Mouse (Mus musculus) liver, embryonic 16.5 days (tissue): Measurements from ENCODE around the gene Mpp5. TPM values are rescaled to one million over a fixed set of nuclear protein-coding genes. Genes with fewer than 3 reads are reported as not detected.

Experiments used
- ATAC-seq: fragments of 200-750 bp; cut with Nextera tagmentation; 2 replicates; pipeline ENCODE4 v1.8.0; 2017; ENCODE audit warnings: low read depth, mild to moderate bottlenecking, moderate number of reproducible peaks, moderate library complexity
- H3K27ac ChIP-seq: fragments of 300-500 bp; sonication (generic); 2 replicates; pipeline ENCODE4 v1.5.1; 2014; ENCODE audit warnings: mild to moderate bottlenecking, low read length
- H3K27me3 ChIP-seq: fragments of 300-500 bp; sonication (generic); 2 replicates; pipeline ENCODE4 v1.6.1; 2014; ENCODE audit warnings: low read depth, low read length, mixed read lengths; ENCODE audit not compliant: control insufficient read depth, insufficient read depth
- H3K36me3 ChIP-seq: fragments of 300-500 bp; sonication (generic); 2 replicates; pipeline ENCODE4 v1.6.1; 2014; ENCODE audit warnings: mild to moderate bottlenecking; ENCODE audit not compliant: control insufficient read depth, insufficient read depth
- H3K4me1 ChIP-seq: fragments of 300-500 bp; sonication (generic); 2 replicates; pipeline ENCODE4 v1.6.1; 2014; ENCODE audit warnings: low read depth, low read length, mixed read lengths; ENCODE audit not compliant: control insufficient read depth
- H3K4me2 ChIP-seq: fragments of 300-500 bp; sonication (generic); 2 replicates; pipeline ENCODE4 v1.6.1; 2014; ENCODE audit warnings: low read depth, low read length, mixed read lengths
- H3K4me3 ChIP-seq: fragments of 300-500 bp; sonication (generic); 2 replicates; pipeline ENCODE4 v1.5.1; 2014; ENCODE audit warnings: low read depth, mild to moderate bottlenecking, low read length
- H3K9ac ChIP-seq: fragments of 300-500 bp; sonication (generic); 2 replicates; pipeline ENCODE4 v1.6.1; 2014; ENCODE audit warnings: low read depth, low read length
- H3K9me3 ChIP-seq: fragments of 300-500 bp; sonication (generic); replicated peaks from 2 replicates; pipeline ENCODE4 v1.6.1; 2016; ENCODE audit warnings: low read length; ENCODE audit not compliant: control insufficient read depth
- WGBS: fragments of 180-500 bp; shearing (Covaris S2); extraction: QIAGEN DNeasy Blood & Tissue Kit; methylation state at CpG from one replicate; pipeline ENCODE4 v1.1.7; 2014; ENCODE audit not compliant: insufficient replicate concordance; 5-methylcytosine and 5-hydroxymethylcytosine counted together
- polyA plus RNA-seq: library from polyadenylated mRNA; unstranded; fragments of >200 nt; fragmentation: Nextera tagmentation; extraction: Ambion mirVana; gene quantifications from 2 replicates; pipeline ENCODE4 v1.2.1, GENCODE M21; 2015

Mpp5 gene
- polyA plus RNA-seq, 1 experiment from 2014 or later: 5.3 TPM

GRCm38 (mm10) chr12:78761979-78762378 lies 13.3 kb downstream of the Mpp5 start:
- no peaks in the 10 kb centered on the region for H3K36me3 ChIP-seq
- H3K27ac ChIP-seq: no peak overlapping the region
- ATAC-seq: no peak
- no peak overlapping the region for H3K9ac ChIP-seq
- H3K4me1 ChIP-seq: no peaks in the 10 kb centered on the region; the same call in 1 of the 2 replicates
- no peak overlapping the region for H3K4me3 ChIP-seq
- H3K4me2 ChIP-seq: no peak overlapping the region
- no peaks in the 10 kb centered on the region for H3K9me3 ChIP-seq
- no peaks in the 10 kb centered on the region for H3K27me3 ChIP-seq

- peak; percentile 72 for ATAC-seq
- H3K9me3 ChIP-seq: no peaks in the 10 kb centered on the region
- H3K9ac ChIP-seq: no peak overlapping the region
- H3K27ac ChIP-seq: no peak overlapping the region
- H3K4me2 ChIP-seq: no peak overlapping the region
- H3K4me1 ChIP-seq: no peaks in the 10 kb centered on the region
- WGBS: 64% methylated on average over 6 of the region's 6 CpGs
- no peak overlapping the region for H3K4me3 ChIP-seq
- no peaks in the 10 kb centered on the region for H3K27me3 ChIP-seq
- no peaks in the 10 kb centered on the region for H3K36me3 ChIP-seq
Observed at GRCm38 (mm10) chr12:78769031-78769713, 20.5 kb downstream of the Mpp5 start.

- Histone ChIP-seq H3K27ac (no peak overlapping the region), H3K36me3 (no peaks in the 10 kb centered on the region), H3K27me3 (no peaks in the 10 kb centered on the region), H3K4me3 (no peak overlapping the region), H3K9me3 (no peaks in the 10 kb centered on the region), H3K4me1 (no peaks in the 10 kb centered on the region), H3K4me2 (no peak overlapping the region), H3K9ac (no peak overlapping the region)
- 25% methylated on average over 2 of the region's 2 CpGs for WGBS
- no peak for ATAC-seq
Observed at GRCm38 (mm10) chr12:78773211-78773610, 24.5 kb downstream of the Mpp5 start.

GRCm38 (mm10) chr12:78777916-78778315 lies 29.2 kb downstream of the Mpp5 start:
- no peak overlapping the region for H3K9ac ChIP-seq
- no peak overlapping the region for H3K27ac ChIP-seq
- H3K4me1 ChIP-seq: no peaks in the 10 kb centered on the region
- H3K4me2 ChIP-seq: no peak overlapping the region
- H3K4me3 ChIP-seq: no peak overlapping the region
- no peak for ATAC-seq
- 67% methylated on average over 2 of the region's 2 CpGs for WGBS
- H3K36me3 ChIP-seq: no peaks in the 10 kb centered on the region
- no peaks in the 10 kb centered on the region for H3K27me3 ChIP-seq
- no peaks in the 10 kb centered on the region for H3K9me3 ChIP-seq

- H3K36me3 ChIP-seq: no peaks in the 10 kb centered on the region
- H3K4me2 ChIP-seq: no peak overlapping the region
- H3K9ac ChIP-seq: no peak overlapping the region
- no peaks in the 10 kb centered on the region for H3K4me1 ChIP-seq
- no peak overlapping the region for H3K4me3 ChIP-seq
- H3K27me3 ChIP-seq: no peaks in the 10 kb centered on the region
- WGBS: 72% methylated on average over 4 of the region's 4 CpGs
- H3K9me3 ChIP-seq: no peaks in the 10 kb centered on the region
- no peak for ATAC-seq
- H3K27ac ChIP-seq: no peak overlapping the region
Observed at GRCm38 (mm10) chr12:78778423-78779067, 29.8 kb downstream of the Mpp5 start.

- Histone ChIP-seq H3K27ac (no peak overlapping the region), H3K4me2 (no peak overlapping the region), H3K4me3 (no peak overlapping the region), H3K36me3 (no peaks in the 10 kb centered on the region), H3K9me3 (no peaks in the 10 kb centered on the region), H3K9ac (peak overlapping the region; percentile 3; the same call in 1 of the 2 replicates), H3K27me3 (no peaks in the 10 kb centered on the region), H3K4me1 (peaks cover 7% of the 10 kb centered on the region)
- WGBS: 13% methylated on average over 3 of the region's 3 CpGs
- ATAC-seq: peak; percentile 74
Observed at GRCm38 (mm10) chr12:78788266-78788873, 39.7 kb downstream of the Mpp5 start.

GRCm38 (mm10) chr12:78790791-78791190 lies 42.1 kb downstream of the Mpp5 start:
- no peak overlapping the region for H3K4me2 ChIP-seq
- WGBS: 58% methylated on average over 2 of the region's 2 CpGs
- H3K9me3 ChIP-seq: no peaks in the 10 kb centered on the region
- H3K4me1 ChIP-seq: peaks cover 7% of the 10 kb centered on the region
- H3K4me3 ChIP-seq: no peak overlapping the region
- ATAC-seq: no peak
- no peak overlapping the region for H3K27ac ChIP-seq
- H3K27me3 ChIP-seq: no peaks in the 10 kb centered on the region
- no peak overlapping the region for H3K9ac ChIP-seq
- H3K36me3 ChIP-seq: no peaks in the 10 kb centered on the region

- no peak for ATAC-seq
- Histone ChIP-seq H3K36me3 (no peaks in the 10 kb centered on the region; the same call in 1 of the 2 replicates), H3K27me3 (no peaks in the 10 kb centered on the region), H3K9me3 (no peaks in the 10 kb centered on the region), H3K4me3 (no peak overlapping the region), H3K4me2 (no peak overlapping the region), H3K9ac (no peak overlapping the region), H3K4me1 (peaks cover 2% of the 10 kb centered on the region; the same call in 1 of the 2 replicates), H3K27ac (no peak overlapping the region)
- WGBS: 57% methylated on average over 1 of the region's 1 CpGs
Observed at GRCm38 (mm10) chr12:78794236-78794635, 45.5 kb downstream of the Mpp5 start.

GRCm38 (mm10) chr12:78800036-78800435 lies 51.3 kb downstream of the Mpp5 start:
- no peaks in the 10 kb centered on the region; the same call in 1 of the 2 replicates for H3K36me3 ChIP-seq
- WGBS: 64% methylated on average over 3 of the region's 3 CpGs
- H3K9me3 ChIP-seq: no peaks in the 10 kb centered on the region
- H3K4me1 ChIP-seq: no peaks in the 10 kb centered on the region
- no peak for ATAC-seq
- H3K4me3 ChIP-seq: no peak overlapping the region
- H3K27me3 ChIP-seq: no peaks in the 10 kb centered on the region
- no peak overlapping the region for H3K4me2 ChIP-seq
- H3K9ac ChIP-seq: no peak overlapping the region
- H3K27ac ChIP-seq: no peak overlapping the region
